Mouse (Mus musculus): Measurements from ENCODE around the gene Zfp784.
A peak's percentile ranks its signal among the peaks of the same experiment; 100 is the strongest.
"Not testable (repeated sequence)": the region's sequence is repeated elsewhere in the genome, so short reads cannot be mapped to it uniquely, and the experiment has no call there.

The Zfp784 gene

DNA sequence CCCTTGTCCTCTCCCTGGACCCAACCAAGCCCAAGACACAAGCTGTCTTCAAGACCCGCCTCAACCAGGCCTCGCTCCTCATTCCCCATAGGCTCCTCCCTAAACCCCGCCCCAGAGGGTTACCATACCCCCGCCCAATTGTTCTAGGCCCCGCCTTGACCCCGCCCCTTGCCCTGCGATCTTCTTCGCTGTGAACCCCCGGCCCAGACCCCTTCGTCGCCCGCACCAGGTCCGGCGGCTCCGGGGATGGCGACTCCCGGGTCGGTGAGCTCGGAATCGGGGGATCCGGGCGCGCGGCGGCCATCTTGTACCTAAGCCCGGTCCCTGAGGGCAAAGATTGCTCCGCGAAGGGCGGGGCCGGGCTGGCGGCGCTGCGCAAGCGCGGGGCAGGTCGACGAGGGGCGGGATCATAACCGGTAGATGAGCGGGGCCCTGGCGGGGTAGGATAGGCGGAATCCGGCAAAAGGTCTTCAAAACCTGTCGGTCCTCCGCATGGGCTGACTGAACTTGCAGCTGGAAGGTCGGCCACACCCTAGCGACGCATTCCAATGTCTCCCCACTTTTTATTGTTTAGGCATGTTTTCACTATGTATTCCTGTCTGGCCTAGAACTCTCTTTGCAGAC, at the start of gene Zfp784:
TSS of gene Zfp784 (minus strand) at position 338 of the 624 bp plus-strand sequence.
- peak; percentile 96 for DNase-seq

DNA sequence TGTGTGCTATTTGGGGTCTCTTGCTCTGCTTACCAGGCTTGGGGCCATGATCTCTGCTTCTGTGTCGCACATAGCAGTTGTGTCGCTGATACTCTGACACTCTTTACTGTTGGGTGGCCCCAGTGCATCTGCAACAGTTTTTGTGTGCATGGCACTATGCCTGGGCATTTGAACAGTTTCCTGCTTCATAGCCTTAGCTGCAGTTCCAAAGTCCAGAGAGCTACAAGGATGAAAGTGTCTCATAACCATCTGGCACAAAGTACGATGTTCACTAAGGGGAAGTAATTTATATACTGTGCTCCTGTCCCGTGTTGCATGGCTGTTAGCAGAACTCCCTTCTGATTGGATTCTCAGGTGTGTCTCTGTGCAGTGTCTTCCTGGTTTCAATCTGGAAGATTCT, 49.6 kb upstream of the Zfp784 start:
- no peak for DNase-seq

GRCm38 (mm10) chr7:5086921-5087440, 48.7 kb upstream of the Zfp784 start:
- DNase-seq = no peak

- DNase-seq = no peak
These were observed 47.3 kb upstream of the Zfp784 start for GRCm38 (mm10) chr7:5085512-5085911.

DNA sequence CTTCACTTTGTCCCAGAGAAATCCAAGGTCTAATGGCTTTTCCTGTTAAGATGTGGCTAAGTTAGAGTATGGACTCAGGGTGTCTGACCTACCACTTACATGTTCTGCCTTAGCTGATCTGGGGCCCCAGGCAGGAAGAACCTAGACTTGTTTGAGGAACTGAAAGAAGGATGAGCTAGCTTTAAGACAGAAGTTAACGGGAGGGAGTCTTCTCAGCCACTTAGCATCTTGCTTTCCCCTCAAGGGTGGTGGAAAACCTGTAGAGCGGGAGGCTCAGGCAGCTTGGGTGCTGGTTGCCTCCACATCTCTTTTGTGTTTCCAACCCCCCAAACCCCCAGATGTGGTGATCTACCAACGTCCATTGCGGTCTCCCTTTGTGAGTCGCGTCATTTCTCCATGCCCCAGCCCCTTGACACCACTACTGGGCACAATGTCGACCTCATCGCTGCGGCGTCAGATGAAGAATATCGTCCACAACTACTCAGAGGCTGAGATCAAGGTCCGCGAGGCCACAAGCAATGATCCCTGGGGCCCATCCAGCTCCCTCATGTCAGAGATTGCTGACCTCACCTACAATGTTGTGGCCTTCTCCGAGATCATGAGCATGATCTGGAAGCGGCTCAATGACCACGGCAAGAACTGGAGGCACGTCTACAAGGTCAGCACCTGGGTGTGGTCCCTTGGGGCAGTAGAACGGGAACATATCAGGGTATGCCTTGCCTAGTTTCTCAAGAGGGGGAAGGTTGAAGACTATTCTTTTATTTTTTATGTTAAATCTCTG, 45.3 kb upstream of the Zfp784 start:
- no peak for DNase-seq

DNA sequence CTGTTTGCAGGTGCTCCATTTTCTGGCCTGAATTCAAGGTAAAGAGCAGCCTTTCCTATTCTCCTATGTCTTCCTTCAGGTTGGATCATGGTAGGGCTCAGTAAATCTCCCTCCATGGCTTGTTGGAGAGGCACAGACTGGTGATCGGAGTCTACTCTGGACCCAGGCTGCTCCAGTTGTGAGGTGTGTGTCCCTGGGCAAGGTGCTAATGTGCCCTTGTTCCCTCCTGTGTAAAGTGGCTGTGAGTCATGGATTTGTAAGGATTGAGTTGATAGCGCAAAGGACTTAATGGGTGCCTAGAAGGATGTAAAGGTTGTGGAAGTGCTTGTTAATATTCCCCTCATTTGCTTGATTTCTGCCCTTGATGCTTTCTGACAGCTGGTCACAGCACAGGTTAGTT, 43.7 kb upstream of the Zfp784 start:
- DNase-seq = no peak

DNA sequence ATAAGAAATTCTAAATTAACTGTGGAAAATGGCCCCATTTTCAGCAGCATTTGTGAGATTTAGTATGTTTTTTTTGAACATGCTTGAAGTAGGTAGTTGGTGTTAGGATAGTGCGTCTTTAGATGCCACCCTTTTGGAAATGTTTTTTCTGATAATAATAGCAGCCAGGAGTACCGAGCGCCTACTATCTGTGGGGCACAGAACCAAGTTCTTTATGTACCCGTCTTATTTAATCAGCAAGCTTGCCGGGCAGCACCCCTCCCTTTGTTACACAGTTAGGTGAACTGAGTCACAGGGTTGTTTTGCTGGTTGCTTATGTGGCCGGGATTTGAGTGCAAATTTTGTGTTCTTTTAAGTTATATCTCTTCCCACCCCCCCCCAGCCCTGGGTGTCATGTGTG, 43.0 kb upstream of the Zfp784 start:
- no peak for DNase-seq

GRCm38 (mm10) chr7:5080815-5081214, 42.6 kb upstream of the Zfp784 start:
- no peak for DNase-seq

GRCm38 (mm10) chr7:5080010-5080751, 41.9 kb upstream of the Zfp784 start, which contains the start of gene Epn1:
Gene Epn1, plus strand, starts transcription at chr7:5080235.
- DNase-seq = peak; percentile 97

- not testable (repeated sequence) for DNase-seq
These were observed 41.2 kb upstream of the Zfp784 start for GRCm38 (mm10) chr7:5079365-5080009.

DNA sequence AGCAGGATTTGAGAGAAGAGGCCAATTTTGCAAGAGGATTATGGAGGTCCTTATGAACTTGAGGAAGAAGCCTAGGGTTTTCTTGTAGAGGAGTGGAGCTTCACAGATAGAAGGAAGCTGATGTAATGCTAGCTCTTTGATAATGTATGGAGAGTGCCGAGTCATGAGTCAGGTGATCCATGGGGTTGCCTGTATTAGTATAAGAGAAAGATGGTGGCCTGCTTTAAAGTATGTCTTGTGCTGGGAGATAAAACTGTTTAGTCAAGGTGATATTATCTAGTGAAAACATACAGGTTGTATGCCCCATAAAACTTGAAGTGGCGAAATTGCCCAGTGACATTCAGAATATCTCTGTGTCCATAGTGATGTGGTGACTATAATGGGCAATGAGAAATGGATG, 38.7 kb upstream of the Zfp784 start:
- no peak for DNase-seq

DNA sequence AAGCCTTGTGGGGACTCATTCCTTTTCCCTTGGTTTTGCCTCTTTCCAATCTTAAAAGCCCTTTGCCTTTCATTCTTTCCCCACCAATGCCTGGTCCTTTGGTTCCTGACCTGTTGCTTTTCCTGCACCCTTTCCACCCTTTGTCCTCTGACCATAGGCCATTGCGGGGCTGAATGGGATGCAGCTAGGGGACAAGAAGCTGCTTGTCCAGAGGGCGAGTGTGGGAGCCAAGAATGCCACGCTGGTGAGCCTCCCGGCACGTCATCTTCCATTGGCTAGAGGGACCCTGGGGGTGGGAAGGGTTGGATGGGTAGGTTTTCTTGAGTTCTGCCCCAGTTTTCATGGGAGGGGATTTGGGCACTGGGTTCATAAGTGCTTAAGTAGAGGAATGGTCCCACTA, 36.7 kb upstream of the Zfp784 start:
- DNase-seq = no peak

GRCm38 (mm10) chr7:5073586-5073985, 35.3 kb upstream of the Zfp784 start:
- no peak for DNase-seq

DNA sequence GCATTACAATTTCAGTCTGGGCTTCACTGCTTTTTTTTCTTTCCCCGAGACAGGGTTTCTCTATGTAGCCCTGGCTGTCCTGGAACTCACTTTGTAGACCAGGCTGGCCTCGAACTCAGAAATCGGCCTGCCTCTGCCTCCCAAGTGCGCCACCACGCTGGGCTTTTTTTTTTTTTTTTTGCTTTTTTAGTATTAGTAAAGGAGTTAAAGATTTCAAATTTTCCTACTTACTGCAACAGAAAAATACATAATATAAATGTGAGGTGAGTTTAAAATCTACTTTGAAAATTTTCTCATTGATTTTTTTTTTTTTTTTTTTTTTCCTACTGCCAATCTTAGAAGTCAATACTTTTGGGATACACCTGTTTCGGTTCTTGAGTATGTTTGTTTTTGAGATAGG, 26.6 kb upstream of the Zfp784 start:
- no peak for DNase-seq

- no peak for DNase-seq
These were observed 24.2 kb upstream of the Zfp784 start for GRCm38 (mm10) chr7:5062360-5063001.

DNA sequence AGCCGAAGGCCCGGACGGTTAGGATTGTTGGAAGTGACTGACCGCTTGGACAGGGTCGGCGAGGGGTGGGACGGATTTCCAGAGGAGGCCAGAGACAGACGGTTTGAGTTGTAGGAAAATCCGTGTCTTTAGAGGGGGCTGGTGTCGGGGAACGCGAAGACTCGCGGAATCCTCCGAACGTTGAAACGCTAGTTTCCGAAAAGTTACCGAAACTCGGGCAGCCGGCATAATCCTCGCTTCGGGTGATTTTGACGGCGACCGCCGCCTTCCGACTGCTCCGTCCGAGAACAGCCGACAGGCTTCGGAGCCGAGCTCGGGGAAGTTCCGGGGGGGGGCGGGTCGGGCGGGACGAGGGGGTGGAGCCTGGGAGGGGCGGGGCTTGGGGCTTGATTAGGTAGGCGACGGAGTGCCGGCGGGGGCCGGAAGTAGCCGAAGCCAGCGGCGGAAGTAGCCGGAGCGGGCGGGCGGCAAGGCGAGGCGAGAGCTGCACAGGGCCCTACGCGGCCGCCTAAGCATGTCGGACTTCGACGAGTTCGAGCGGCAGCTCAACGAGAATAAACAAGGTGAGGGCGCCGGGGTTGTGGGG, 23.6 kb upstream of the Zfp784 start, which contains the start of gene U2af2:
TSS of gene U2af2 (plus strand) at position 370 of the 586 bp plus-strand sequence.
- peak; percentile 98 for DNase-seq

- peak; percentile 99 for DNase-seq
These were observed 22.9 kb upstream of the Zfp784 start for GRCm38 (mm10) chr7:5060944-5061773.

GRCm38 (mm10) chr7:5060239-5060731, 22.0 kb upstream of the Zfp784 start:
- peak; percentile 78 for DNase-seq

GRCm38 (mm10) chr7:5059421-5059820, 21.2 kb upstream of the Zfp784 start:
- DNase-seq = peak; percentile 32

DNA sequence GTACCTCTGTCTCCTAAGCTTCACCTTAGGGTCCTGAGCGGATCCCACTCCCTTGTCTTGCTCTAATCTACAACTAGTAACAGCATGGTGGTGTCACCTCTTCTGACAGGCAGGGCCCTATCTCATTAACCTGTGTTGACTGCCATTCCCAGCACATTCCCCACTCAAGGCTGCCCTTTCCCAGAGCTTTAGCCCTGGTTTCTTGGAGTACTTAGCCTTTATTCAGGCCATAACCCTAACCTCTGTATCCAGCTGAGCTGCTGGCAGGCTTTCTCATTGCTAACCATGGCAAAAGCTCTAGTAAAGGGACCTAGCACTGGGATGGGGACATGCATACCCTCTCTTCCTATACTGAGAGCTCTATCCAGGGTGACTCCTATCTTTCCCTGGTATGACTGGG, 20.4 kb upstream of the Zfp784 start:
- DNase-seq = no peak

DNA sequence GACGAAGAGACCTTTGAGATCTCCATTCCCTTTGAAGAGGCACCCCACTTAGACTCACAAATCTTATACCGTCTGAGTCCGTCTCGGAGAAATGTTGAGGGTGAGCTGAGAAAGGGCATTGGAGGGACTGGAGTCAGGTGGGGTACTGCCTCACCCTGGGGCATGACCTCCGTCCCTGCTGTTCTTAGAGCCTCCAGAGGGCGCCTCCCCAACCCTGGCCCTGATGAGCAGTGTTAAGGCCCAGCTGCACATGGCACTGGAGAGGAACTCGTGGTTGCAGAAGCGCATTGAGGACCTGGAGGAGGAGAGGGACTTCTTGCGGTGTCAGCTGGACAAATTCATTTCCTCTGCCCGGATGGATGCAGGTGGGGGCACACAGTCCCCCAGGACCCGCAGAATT, 19.6 kb upstream of the Zfp784 start:
- peak; percentile 60 for DNase-seq
